11 mouse cellular contexts compared by ENCODE assay signal in genomic region chr11:75976748-75977147, GRCm38 (mm10). TPM values are rescaled to one million over a fixed set of nuclear protein-coding genes. Genes with fewer than 3 reads are reported as not detected.
DNase-seq lines count a peak whose midpoint lies in the region; ATAC-seq lines count a peak whose summit lies in the region.
"Had no signal": no experiment of that assay in that cellular context is flagged by ENCODE, and none has a peak within 500 bp of the region (broad histone marks: within the 10 kb centered on the region; RNA-seq: fewer than 3 reads in every experiment).

No protein-coding gene starts in this region.

- DNase-seq in adrenal gland, adult 2 months, result peak; percentile 30
- DNase-seq in adrenal gland, postnatal 25 days, result no peak
- peak; percentile 40 for DNase-seq in c-Kit-positive CD71-negative TER-119-negative erythroid progenitor cells, embryonic 14.5 days (ENCODE audit: low read depth)
- DNase-seq in lung, postnatal 25 days (ENCODE audit: low spot score), result peak; percentile 79
- DNase-seq in frontal cortex, adult 2 months (ENCODE audit: extremely low spot score in 1 of 2, low spot score in 1 of 2), result no peak
- DNase-seq in hindbrain, embryonic 10.5 days (ENCODE audit: low spot score), result no peak
- DNase-seq in cerebellum, postnatal 4 days (ENCODE audit: low spot score in 2 of 2), result no peak
- DNase-seq: embryo, embryonic 11 days had no signal

- H3K36me3 ChIP-seq in stomach, embryonic 15.5 days, result no peaks in the 10 kb centered on the region
- no peaks in the 10 kb centered on the region for H3K36me3 ChIP-seq in hindbrain, embryonic 10.5 days
- H3K36me3 ChIP-seq: limb, embryonic 12.5 days had no signal

- H3K4me3 ChIP-seq in stomach, embryonic 15.5 days (replicated peaks), result no peak overlapping the region
- no peak overlapping the region for H3K4me3 ChIP-seq in hindbrain, embryonic 10.5 days
- H3K4me3 ChIP-seq: limb, embryonic 12.5 days had no signal

- no peaks in the 10 kb centered on the region for H3K4me1 ChIP-seq in stomach, embryonic 15.5 days
- peaks cover 8% of the 10 kb centered on the region for H3K4me1 ChIP-seq in hindbrain, embryonic 10.5 days (replicated peaks)

- 36% methylated on average over 8 of the region's 8 CpGs for WGBS in stomach, embryonic 15.5 days
- 70% methylated on average over 8 of the region's 8 CpGs for WGBS in hindbrain, embryonic 10.5 days

- no peak overlapping the region for H3K9ac ChIP-seq in stomach, embryonic 15.5 days
- H3K9ac ChIP-seq: limb, embryonic 12.5 days had no signal

- H3K4me2 ChIP-seq in stomach, embryonic 15.5 days, result no peak overlapping the region
- H3K4me2 ChIP-seq: limb, embryonic 12.5 days had no signal

- no peaks in the 10 kb centered on the region for H3K9me3 ChIP-seq in stomach, embryonic 15.5 days
- H3K9me3 ChIP-seq in hindbrain, embryonic 10.5 days, result 0 out of 2 replicates have a peak, but pooled peaks cover 3% of the 10 kb centered on the region

- ATAC-seq in stomach, embryonic 15.5 days (ENCODE audit: insufficient read depth, low FRiP score, low read depth), result peak; percentile 72; the same call in 1 of the 2 replicates
- ATAC-seq: hindbrain, postnatal 0 days had no signal

- no peaks in the 10 kb centered on the region for H3K27me3 ChIP-seq in stomach, embryonic 15.5 days (replicated peaks)
- H3K27me3 ChIP-seq in hindbrain, embryonic 10.5 days (ENCODE audit: insufficient read depth, poor library complexity, severe bottlenecking), result no peaks in the 10 kb centered on the region

- no peak overlapping the region for H3K27ac ChIP-seq in stomach, embryonic 15.5 days
- H3K27ac ChIP-seq in hindbrain, embryonic 10.5 days, result no peak overlapping the region
- H3K27ac ChIP-seq: hindbrain, postnatal 0 days; limb, embryonic 12.5 days had no signal

RNA-seq across cellular contexts. Expression of gene 1700016K19Rik, which starts 23.0 kb away (rescaled TPM):
- total RNA-seq in adrenal gland, adult 2 months (2021), result not detected
- polyA plus RNA-seq in adrenal gland, adult 2 months (2012; rRNA removed), result not detected in 2 replicates
- total RNA-seq in adrenal gland, postnatal 25 days (2021), result not detected in 2 replicates
- 3.0 and 3.7 TPM in 2 replicates for polyA plus RNA-seq in stomach, embryonic 15.5 days (2015; fragmentation: Nextera tagmentation; extraction: Ambion mirVana)
- 8.4 and 9.1 TPM in 2 replicates for polyA plus RNA-seq in frontal cortex, adult 2 months (2012; rRNA removed)
- polyA plus RNA-seq in hindbrain, embryonic 10.5 days (2016; fragmentation: Nextera tagmentation; extraction: Ambion mirVana), result 1.4 and 3.8 TPM in 2 replicates

RNA-seq across cellular contexts. Expression of gene Rph3al, which starts 38.5 kb away (rescaled TPM):
- total RNA-seq in adrenal gland, adult 2 months (2021), result 10 to 100 TPM; 16.6 to 18.0 TPM
- polyA plus RNA-seq in adrenal gland, adult 2 months (2012; rRNA removed), result 19.6 and 20.4 TPM in 2 replicates
- total RNA-seq in adrenal gland, postnatal 25 days (2021), result 17.2 and 19.4 TPM in 2 replicates
- 12.7 and 14.5 TPM in 2 replicates for polyA plus RNA-seq in stomach, embryonic 15.5 days (2015; fragmentation: Nextera tagmentation; extraction: Ambion mirVana)
- 0.84 and 1.1 TPM in 2 replicates for polyA plus RNA-seq in frontal cortex, adult 2 months (2012; rRNA removed)
- 2.1 and 2.4 TPM in 2 replicates for polyA plus RNA-seq in hindbrain, embryonic 10.5 days (2016; fragmentation: Nextera tagmentation; extraction: Ambion mirVana)

RNA-seq across cellular contexts. Expression of gene Rflnb, which starts 50.8 kb away (rescaled TPM):
- total RNA-seq in adrenal gland, adult 2 months (2021), result 10 to 100 TPM; 14.8 to 29.8 TPM
- 23.1 and 30.5 TPM in 2 replicates for polyA plus RNA-seq in adrenal gland, adult 2 months (2012; rRNA removed)
- 19.3 and 20.2 TPM in 2 replicates for total RNA-seq in adrenal gland, postnatal 25 days (2021)
- 53.8 and 54.0 TPM in 2 replicates for polyA plus RNA-seq in stomach, embryonic 15.5 days (2015; fragmentation: Nextera tagmentation; extraction: Ambion mirVana)
- polyA plus RNA-seq in frontal cortex, adult 2 months (2012; rRNA removed), result 8.4 and 10.6 TPM in 2 replicates
- polyA plus RNA-seq in hindbrain, embryonic 10.5 days (2016; fragmentation: Nextera tagmentation; extraction: Ambion mirVana), result 14.4 and 15.9 TPM in 2 replicates

Comparison
In these comparisons a context has a peak if more than half of its experiments do, and no peak if none do; other contexts are left out.
1. DNase-seq: peak in adrenal gland, adult 2 months (single experiment), c-Kit-positive CD71-negative TER-119-negative erythroid progenitor cells, embryonic 14.5 days (single experiment) and lung, postnatal 25 days (single experiment); none in adrenal gland, postnatal 25 days (single experiment), frontal cortex, adult 2 months (0 of 2), hindbrain, embryonic 10.5 days (single experiment) and cerebellum, postnatal 4 days (0 of 2).